Mouse (Mus musculus) lung, postnatal 0 days (tissue): ENCODE measurements at regions not wholly inside any gene's neighbourhood (a gene's known extent, or its start where the extent isn't known, plus 50 kb on each side); places are given as distances from the start of the nearest gene placed in this dataset.

Source experiments
- CTCF ChIP-seq: IDR thresholded peaks from 2 replicates; pipeline ENCODE4 v1.5.1; 2016; ENCODE audit warnings: antibody characterized with exemption, mild to moderate bottlenecking
- EP300 ChIP-seq: IDR thresholded peaks from 2 replicates; pipeline ENCODE4 v1.6.1; 2016; ENCODE audit warnings: antibody characterized with exemption, mild to moderate bottlenecking, control low read depth

DNA sequence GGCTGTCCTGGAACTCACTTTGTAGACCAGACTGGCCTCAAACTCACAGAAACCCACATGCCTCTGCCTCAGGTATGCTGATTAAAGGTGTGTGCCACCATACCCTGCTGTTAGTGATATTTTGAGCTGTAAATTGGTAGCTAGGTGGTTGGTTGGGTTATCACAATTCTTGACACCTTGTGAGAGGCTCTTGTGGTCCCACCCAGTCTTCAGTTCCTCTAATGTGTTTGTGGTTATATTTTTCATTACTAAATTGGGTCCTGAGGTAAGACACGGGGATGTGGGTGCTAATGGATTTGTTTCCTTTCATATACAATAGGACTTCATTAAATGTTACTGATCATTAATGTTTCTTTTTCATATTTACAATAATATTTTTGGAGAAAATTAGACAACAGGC lies 189.9 kb upstream of the Itga4 start:
- no peak for TF ChIP-seq CTCF
- TF ChIP-seq EP300, result no peak
